ENCODE assay signal across 12 mouse cellular contexts in the genomic region with DNA sequence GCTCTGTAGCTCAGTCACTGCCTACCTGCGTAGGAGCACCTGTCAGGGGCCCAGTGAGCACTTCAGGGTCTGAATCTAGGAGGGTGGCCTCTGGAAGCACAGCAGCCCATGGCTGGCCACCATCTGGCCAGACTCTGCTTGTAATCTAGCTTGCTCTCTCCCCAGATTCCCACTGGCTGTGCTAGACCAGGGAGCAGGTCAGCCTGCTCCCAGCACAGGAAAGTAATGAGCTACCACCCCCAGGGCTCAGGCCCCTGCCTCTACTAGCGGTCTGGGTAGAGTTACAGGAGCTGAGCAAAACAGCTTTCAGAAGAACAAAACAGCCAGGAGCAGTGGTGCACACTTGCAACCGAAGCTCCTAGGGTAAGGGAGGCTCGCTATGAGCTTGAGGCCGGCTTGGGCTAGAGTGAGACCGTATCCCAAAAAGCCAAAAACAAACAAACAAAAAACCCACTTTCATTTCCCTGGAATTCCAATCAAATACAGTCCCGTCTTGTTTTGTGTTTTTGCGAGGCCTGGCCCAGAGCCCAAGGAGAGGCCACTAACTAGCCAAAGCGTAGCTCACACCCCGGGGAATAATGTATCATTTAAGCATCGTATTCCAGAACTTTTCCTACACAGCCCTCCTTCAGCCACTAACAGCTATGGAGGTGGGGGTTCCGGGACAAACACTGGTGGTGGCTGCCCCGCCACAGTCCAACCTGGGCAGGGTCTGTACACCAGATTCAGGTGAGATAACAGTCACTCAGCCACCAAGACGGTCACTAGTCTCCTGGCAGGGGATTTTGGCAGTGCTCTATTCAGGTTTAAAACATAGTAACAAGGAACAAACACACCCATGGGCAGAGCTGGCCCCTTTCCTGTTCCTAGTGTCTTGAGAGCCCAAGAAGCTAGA. TPM values are rescaled to one million over a fixed set of nuclear protein-coding genes. Genes with fewer than 3 reads are reported as not detected.
A peak's percentile ranks its signal among the peaks of the same experiment; 100 is the strongest.
DNase-seq lines count a peak whose midpoint lies in the region; ATAC-seq and TF ChIP-seq lines count a peak whose summit lies in the region.
"Had no signal": no experiment of that assay in that cellular context is flagged by ENCODE, and none has a peak within 500 bp of the region (broad histone marks: within the 10 kb centered on the region; RNA-seq: fewer than 3 reads in every experiment).

No protein-coding gene starts in this region.

- H3K4me3 ChIP-seq in hindbrain, embryonic 15.5 days = no peak overlapping the region
- no peak overlapping the region for H3K4me3 ChIP-seq in hindbrain, embryonic 14.5 days (replicated peaks; ENCODE audit: low read length)
- H3K4me3 ChIP-seq in neural tube, embryonic 13.5 days = no peak overlapping the region
- H3K4me3 ChIP-seq in kidney, postnatal 0 days (replicated peaks; ENCODE audit: low read depth, low read length) = no peak overlapping the region

- 75% methylated on average over 14 of the region's 14 CpGs for WGBS in hindbrain, embryonic 15.5 days
- WGBS in hindbrain, embryonic 14.5 days = 87% methylated on average over 14 of the region's 14 CpGs
- 82% methylated on average over 14 of the region's 14 CpGs for WGBS in neural tube, embryonic 13.5 days
- 60% methylated on average over 14 of the region's 14 CpGs for WGBS in kidney, postnatal 0 days

- H3K27me3 ChIP-seq in hindbrain, embryonic 15.5 days = no peaks in the 10 kb centered on the region
- no peaks in the 10 kb centered on the region for H3K27me3 ChIP-seq in hindbrain, embryonic 14.5 days (ENCODE audit: control insufficient read depth, insufficient read depth, low read length)
- no peaks in the 10 kb centered on the region for H3K27me3 ChIP-seq in neural tube, embryonic 13.5 days
- no peaks in the 10 kb centered on the region for H3K27me3 ChIP-seq in kidney, postnatal 0 days (ENCODE audit: insufficient read depth, low read length)

- no peak overlapping the region for H3K4me2 ChIP-seq in hindbrain, embryonic 15.5 days
- no peak overlapping the region for H3K4me2 ChIP-seq in hindbrain, embryonic 14.5 days (replicated peaks)
- no peak overlapping the region for H3K4me2 ChIP-seq in neural tube, embryonic 13.5 days
- H3K4me2 ChIP-seq in kidney, postnatal 0 days (ENCODE audit: low read length) = no peak overlapping the region

- no peaks in the 10 kb centered on the region for H3K9me3 ChIP-seq in hindbrain, embryonic 15.5 days
- no peaks in the 10 kb centered on the region for H3K9me3 ChIP-seq in hindbrain, embryonic 14.5 days (ENCODE audit: control insufficient read depth, low read length)
- no peaks in the 10 kb centered on the region for H3K9me3 ChIP-seq in neural tube, embryonic 13.5 days
- H3K9me3 ChIP-seq in kidney, postnatal 0 days (replicated peaks; ENCODE audit: low read length) = no peaks in the 10 kb centered on the region

- ATAC-seq in hindbrain, embryonic 15.5 days (ENCODE audit: low FRiP score, low read depth) = no peak
- ATAC-seq in hindbrain, embryonic 14.5 days (ENCODE audit: low FRiP score) = no peak
- no peak for ATAC-seq in neural tube, embryonic 13.5 days (ENCODE audit: low read depth)
- ATAC-seq in kidney, postnatal 0 days (replicated peaks; ENCODE audit: low FRiP score, low read depth) = no peak

- H3K9ac ChIP-seq in hindbrain, embryonic 15.5 days = no peak overlapping the region
- H3K9ac ChIP-seq in hindbrain, embryonic 14.5 days = no peak overlapping the region
- H3K9ac ChIP-seq in neural tube, embryonic 13.5 days = 0 out of 2 replicates have a peak overlapping the region, but pooled peaks have one; percentile 17
- H3K9ac ChIP-seq in kidney, postnatal 0 days (ENCODE audit: low read depth, low read length) = 0 out of 2 replicates have a peak overlapping the region, but pooled peaks have one; percentile 31

- peaks cover 36% of the 10 kb centered on the region for H3K4me1 ChIP-seq in hindbrain, embryonic 15.5 days (replicated peaks)
- H3K4me1 ChIP-seq in hindbrain, embryonic 14.5 days (replicated peaks; ENCODE audit: control insufficient read depth, insufficient read depth, low read length) = peaks cover 28% of the 10 kb centered on the region
- H3K4me1 ChIP-seq in neural tube, embryonic 13.5 days (replicated peaks) = peaks cover 62% of the 10 kb centered on the region
- peaks cover 42% of the 10 kb centered on the region for H3K4me1 ChIP-seq in kidney, postnatal 0 days (replicated peaks; ENCODE audit: insufficient read depth, low read length)

- no peak for DNase-seq in hindbrain, embryonic 14.5 days (ENCODE audit: low spot score)
- DNase-seq in neural tube, embryonic 10.5 days (ENCODE audit: extremely low spot score, low spot score) = no peak
- DNase-seq in kidney, postnatal 0 days (ENCODE audit: low spot score) = peak; percentile 76
- DNase-seq in thymus, adult 18-20 months = no peak
- no peak for DNase-seq in adrenal gland, postnatal 4 days (ENCODE audit: low spot score in 2 of 2)
- DNase-seq: layer of hippocampus, postnatal 36 days; lung, adult 2 months; spleen, adult 18-20 months; thymus, postnatal 25 days had no signal

- H3K36me3 ChIP-seq in hindbrain, embryonic 15.5 days = peaks cover 30% of the 10 kb centered on the region
- H3K36me3 ChIP-seq in hindbrain, embryonic 14.5 days (replicated peaks; ENCODE audit: control insufficient read depth, insufficient read depth) = peaks cover 40% of the 10 kb centered on the region
- H3K36me3 ChIP-seq in neural tube, embryonic 13.5 days = peaks cover 39% of the 10 kb centered on the region
- H3K36me3 ChIP-seq in kidney, postnatal 0 days (ENCODE audit: insufficient read depth, low read length) = peaks cover 28% of the 10 kb centered on the region; the same call in 1 of the 2 replicates

- 0 out of 2 replicates have a peak overlapping the region, but pooled peaks have one; percentile 20 for H3K27ac ChIP-seq in hindbrain, embryonic 15.5 days (replicated peaks)
- no peak overlapping the region for H3K27ac ChIP-seq in hindbrain, embryonic 14.5 days
- H3K27ac ChIP-seq in neural tube, embryonic 13.5 days (replicated peaks) = peak overlapping the region; percentile 49
- H3K27ac ChIP-seq in kidney, postnatal 0 days = peak overlapping the region; percentile 67

- no peak for TF ChIP-seq CTCF in kidney, postnatal 0 days (IDR thresholded peaks at IDR 0.05; ENCODE audit: low read depth)

RNA-seq across cellular contexts. Expression of a gene that starts 17.4 kb away (rescaled TPM):
- polyA plus RNA-seq in hindbrain, embryonic 15.5 days (2015; fragmentation: Nextera tagmentation; extraction: Ambion mirVana) = 0.29 and 0.49 TPM in 2 replicates
- polyA plus RNA-seq in hindbrain, embryonic 14.5 days (2014; fragmentation: Nextera tagmentation; extraction: Ambion mirVana) = 0.27 and 0.54 TPM in 2 replicates
- polyA plus RNA-seq in neural tube, embryonic 13.5 days (2015; fragmentation: Nextera tagmentation; extraction: Ambion mirVana) = 0.36 and 0.85 TPM in 2 replicates
- 3.9 TPM in 2 replicates for polyA plus RNA-seq in kidney, postnatal 0 days (2015; fragmentation: Nextera tagmentation; extraction: Ambion mirVana)
- total RNA-seq in adrenal gland, postnatal 4 days (2021) = under 1 TPM; 0.62 to 0.68 TPM
- total RNA-seq: gastrocnemius, adult 8-10 months; layer of hippocampus, postnatal 36 days had no signal
- polyA plus RNA-seq: lung, adult 2 months had no signal

RNA-seq across cellular contexts. Expression of a gene that starts 24.4 kb away (rescaled TPM):
- polyA plus RNA-seq in hindbrain, embryonic 15.5 days (2015; fragmentation: Nextera tagmentation; extraction: Ambion mirVana) = 67.5 and 71.7 TPM in 2 replicates
- polyA plus RNA-seq in hindbrain, embryonic 14.5 days (2014; fragmentation: Nextera tagmentation; extraction: Ambion mirVana) = 42.0 and 43.8 TPM in 2 replicates
- polyA plus RNA-seq in neural tube, embryonic 13.5 days (2015; fragmentation: Nextera tagmentation; extraction: Ambion mirVana) = 54.6 and 58.9 TPM in 2 replicates
- 48.5 and 52.3 TPM in 2 replicates for polyA plus RNA-seq in kidney, postnatal 0 days (2015; fragmentation: Nextera tagmentation; extraction: Ambion mirVana)
- total RNA-seq in adrenal gland, postnatal 4 days (2021) = 10 to 100 TPM; 86.9 to 95.5 TPM

RNA-seq across cellular contexts. Expression of a gene that starts 43.0 kb away (rescaled TPM):
- polyA plus RNA-seq in hindbrain, embryonic 15.5 days (2015; fragmentation: Nextera tagmentation; extraction: Ambion mirVana) = 23.5 and 24.2 TPM in 2 replicates
- polyA plus RNA-seq in hindbrain, embryonic 14.5 days (2014; fragmentation: Nextera tagmentation; extraction: Ambion mirVana) = 22.2 and 24.2 TPM in 2 replicates
- 18.1 and 23.1 TPM in 2 replicates for polyA plus RNA-seq in neural tube, embryonic 13.5 days (2015; fragmentation: Nextera tagmentation; extraction: Ambion mirVana)
- polyA plus RNA-seq in kidney, postnatal 0 days (2015; fragmentation: Nextera tagmentation; extraction: Ambion mirVana) = 17.2 and 18.8 TPM in 2 replicates
- total RNA-seq in adrenal gland, postnatal 4 days (2021) = 10 to 100 TPM; 24.7 to 25.9 TPM

RNA-seq across cellular contexts. Expression of a gene that starts 43.3 kb away (rescaled TPM):
- polyA plus RNA-seq in hindbrain, embryonic 15.5 days (2015; fragmentation: Nextera tagmentation; extraction: Ambion mirVana) = 41.4 and 43.8 TPM in 2 replicates
- 42.3 and 43.7 TPM in 2 replicates for polyA plus RNA-seq in hindbrain, embryonic 14.5 days (2014; fragmentation: Nextera tagmentation; extraction: Ambion mirVana)
- polyA plus RNA-seq in neural tube, embryonic 13.5 days (2015; fragmentation: Nextera tagmentation; extraction: Ambion mirVana) = 40.8 and 43.3 TPM in 2 replicates
- polyA plus RNA-seq in kidney, postnatal 0 days (2015; fragmentation: Nextera tagmentation; extraction: Ambion mirVana) = 49.7 and 49.9 TPM in 2 replicates
- total RNA-seq in adrenal gland, postnatal 4 days (2021) = 10 to 100 TPM; 32.5 to 33.5 TPM

Comparison
In these comparisons a context has a peak if more than half of its experiments do, and no peak if none do; other contexts are left out.
1. H3K9ac ChIP-seq: peak in neural tube, embryonic 13.5 days (single experiment) and kidney, postnatal 0 days (single experiment); none in hindbrain, embryonic 15.5 days (single experiment) and hindbrain, embryonic 14.5 days (single experiment).